Mouse (Mus musculus) splenic B cell, adult 2 months (primary cell): ENCODE results near the gene Cars2.
A peak's percentile ranks its signal among the peaks of the same experiment; 100 is the strongest.
"Not testable (repeated sequence)": the region's sequence is repeated elsewhere in the genome, so short reads cannot be mapped to it uniquely, and the experiment has no call there.

Experiments used
- DNase-seq: peaks from one replicate; pipeline ENCODE4 v3.0.0-alpha.2; 2011; ENCODE audit warnings: low read depth, low spot score
- H3K27me3 ChIP-seq: 2 replicates; pipeline ENCODE4 v1.6.1; 2012; ENCODE audit warnings: mild to moderate bottlenecking, low read length, moderate library complexity, mixed read lengths; ENCODE audit not compliant: control insufficient read depth, poor library complexity, insufficient read depth, severe bottlenecking
- H3K36me3 ChIP-seq: 2 replicates; pipeline ENCODE4 v1.6.1; 2012; ENCODE audit warnings: mild to moderate bottlenecking, low read length, moderate library complexity, mixed read lengths; ENCODE audit not compliant: control insufficient read depth, poor library complexity, insufficient read depth, severe bottlenecking

The Cars2 gene

GRCm38 (mm10) chr8:11477811-11478761, 72.5 kb downstream of the Cars2 start, which contains the start of gene Rab20:
Gene Rab20, minus strand, starts transcription at chr8:11478710.
- H3K36me3 ChIP-seq: no peaks in the 10 kb centered on the region
- peak; percentile 63 for DNase-seq
- H3K27me3 ChIP-seq: no peaks in the 10 kb centered on the region

GRCm38 (mm10) chr8:11477178-11477553, 73.4 kb downstream of the Cars2 start:
- H3K36me3 ChIP-seq: no peaks in the 10 kb centered on the region
- H3K27me3 ChIP-seq: no peaks in the 10 kb centered on the region
- no peak for DNase-seq

- Histone ChIP-seq H3K36me3 (no peaks in the 10 kb centered on the region), H3K27me3 (no peaks in the 10 kb centered on the region)
- DNase-seq: peak; percentile 19
Observed at GRCm38 (mm10) chr8:11476338-11477177, 74.0 kb downstream of the Cars2 start.

GRCm38 (mm10) chr8:11475876-11476275, 74.7 kb downstream of the Cars2 start:
- Histone ChIP-seq H3K27me3 (no peaks in the 10 kb centered on the region), H3K36me3 (no peaks in the 10 kb centered on the region)
- no peak for DNase-seq

GRCm38 (mm10) chr8:11475397-11475796, 75.2 kb downstream of the Cars2 start:
- DNase-seq: no peak
- H3K36me3 ChIP-seq: no peaks in the 10 kb centered on the region

GRCm38 (mm10) chr8:11473072-11473471, 77.5 kb downstream of the Cars2 start:
- DNase-seq: no peak
- no peaks in the 10 kb centered on the region for H3K36me3 ChIP-seq
- no peaks in the 10 kb centered on the region for H3K27me3 ChIP-seq

More at GRCm38 (mm10) chr8:11475397-11475796, 75.2 kb downstream of the Cars2 start:
- H3K27me3 ChIP-seq: no peaks in the 10 kb centered on the region

- Histone ChIP-seq H3K27me3 (no peaks in the 10 kb centered on the region), H3K36me3 (no peaks in the 10 kb centered on the region)
- DNase-seq: no peak
Observed at GRCm38 (mm10) chr8:11471309-11471708, 79.3 kb downstream of the Cars2 start.

GRCm38 (mm10) chr8:11470694-11471093, 79.9 kb downstream of the Cars2 start:
- H3K27me3 ChIP-seq: no peaks in the 10 kb centered on the region
- DNase-seq: no peak
- H3K36me3 ChIP-seq: no peaks in the 10 kb centered on the region

- no peaks in the 10 kb centered on the region for H3K36me3 ChIP-seq
- DNase-seq: peak; percentile 37
- no peaks in the 10 kb centered on the region for H3K27me3 ChIP-seq
Observed at GRCm38 (mm10) chr8:11469095-11469494, 81.5 kb downstream of the Cars2 start.

GRCm38 (mm10) chr8:11466528-11466927, 84.1 kb downstream of the Cars2 start:
- not testable (repeated sequence) for H3K27me3 ChIP-seq, DNase-seq, H3K36me3 ChIP-seq

- Histone ChIP-seq H3K27me3 (no peaks in the 10 kb centered on the region), H3K36me3 (no peaks in the 10 kb centered on the region)
- no peak for DNase-seq
Observed at GRCm38 (mm10) chr8:11465619-11466018, 85.0 kb downstream of the Cars2 start.

- Histone ChIP-seq H3K36me3 (no peaks in the 10 kb centered on the region), H3K27me3 (no peaks in the 10 kb centered on the region)
- DNase-seq: no peak
Observed at GRCm38 (mm10) chr8:11464707-11464964, 85.9 kb downstream of the Cars2 start.
